Mouse (Mus musculus) v-Abl transformed pro-B cells (cell line): ENCODE data around the gene Prr29.

Experiments used
- in situ Hi-C, 2 experiments: fragments of 400-800 bp; cut with MboI; formaldehyde crosslinking; loops; one replicate each; pipeline ENCODE4 v1.15.1; 2025; ENCODE audit not compliant: unreplicated experiment in 2 of 2

Gene Prr29

DNA sequence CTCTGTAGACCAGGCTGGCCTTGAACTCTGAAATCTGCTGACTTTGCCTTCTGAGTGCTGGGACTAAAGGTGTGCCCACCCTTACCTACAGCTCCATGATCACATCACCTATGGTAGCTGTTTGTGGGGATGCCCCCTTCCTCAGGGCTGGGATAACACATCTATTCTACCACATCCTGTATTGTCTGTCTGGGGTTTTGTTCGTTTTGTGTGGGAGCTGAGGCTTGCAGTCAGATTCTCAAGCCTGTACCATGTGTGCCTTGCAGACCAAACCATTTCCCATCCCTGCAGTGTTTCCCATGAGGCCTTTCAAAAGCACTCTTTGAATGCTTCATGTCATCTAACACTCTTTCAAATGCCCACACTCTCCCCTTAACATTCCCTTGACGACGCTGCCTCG, 13.3 kb upstream of the Prr29 start:
- in situ Hi-C loops = no loop called here

DNA sequence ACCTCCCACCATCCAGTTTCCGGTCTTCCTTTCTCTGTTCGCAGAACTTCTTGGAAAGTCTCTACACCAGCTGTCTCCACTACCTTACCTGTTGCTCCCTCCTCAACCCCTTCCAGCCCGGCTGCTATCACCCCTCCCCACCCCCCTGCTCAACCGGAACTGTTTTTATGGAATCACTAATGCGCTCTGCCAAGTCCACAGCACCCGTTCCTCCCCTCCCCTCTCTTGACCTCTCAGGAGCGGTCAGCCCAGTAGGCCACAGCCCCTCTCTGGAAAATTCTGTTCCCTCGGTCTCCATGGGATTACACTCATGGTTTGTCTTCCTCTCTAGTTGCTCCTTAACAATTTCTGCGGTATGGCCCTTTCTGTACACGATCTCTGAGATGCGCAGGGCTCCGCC, 12.1 kb upstream of the Prr29 start, which contains the start of gene Scn4a:
Scn4a (minus strand) TSS at position 101 of the 400 bp plus-strand sequence.
- in situ Hi-C loops = no loop called here

DNA sequence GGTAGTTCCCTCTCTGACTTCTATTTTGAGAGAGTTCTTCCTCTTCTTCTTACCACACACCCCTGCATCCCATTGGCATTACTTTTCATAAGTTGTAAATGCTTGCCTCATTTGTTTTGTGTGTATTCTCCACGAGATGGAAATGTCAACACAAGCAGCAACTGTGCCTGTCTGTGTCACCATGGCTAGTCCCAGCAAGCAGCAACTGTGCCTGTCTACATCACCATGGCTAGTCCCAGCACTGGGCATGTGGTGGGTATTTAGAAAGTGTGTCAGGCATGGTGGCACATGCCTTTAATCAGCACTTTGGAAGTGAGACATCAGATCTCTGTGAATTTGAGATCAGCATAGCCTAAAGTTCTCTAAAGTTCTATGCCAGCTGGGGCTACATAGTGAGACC, 11.1 kb upstream of the Prr29 start:
- in situ Hi-C loops = no loop called here

DNA sequence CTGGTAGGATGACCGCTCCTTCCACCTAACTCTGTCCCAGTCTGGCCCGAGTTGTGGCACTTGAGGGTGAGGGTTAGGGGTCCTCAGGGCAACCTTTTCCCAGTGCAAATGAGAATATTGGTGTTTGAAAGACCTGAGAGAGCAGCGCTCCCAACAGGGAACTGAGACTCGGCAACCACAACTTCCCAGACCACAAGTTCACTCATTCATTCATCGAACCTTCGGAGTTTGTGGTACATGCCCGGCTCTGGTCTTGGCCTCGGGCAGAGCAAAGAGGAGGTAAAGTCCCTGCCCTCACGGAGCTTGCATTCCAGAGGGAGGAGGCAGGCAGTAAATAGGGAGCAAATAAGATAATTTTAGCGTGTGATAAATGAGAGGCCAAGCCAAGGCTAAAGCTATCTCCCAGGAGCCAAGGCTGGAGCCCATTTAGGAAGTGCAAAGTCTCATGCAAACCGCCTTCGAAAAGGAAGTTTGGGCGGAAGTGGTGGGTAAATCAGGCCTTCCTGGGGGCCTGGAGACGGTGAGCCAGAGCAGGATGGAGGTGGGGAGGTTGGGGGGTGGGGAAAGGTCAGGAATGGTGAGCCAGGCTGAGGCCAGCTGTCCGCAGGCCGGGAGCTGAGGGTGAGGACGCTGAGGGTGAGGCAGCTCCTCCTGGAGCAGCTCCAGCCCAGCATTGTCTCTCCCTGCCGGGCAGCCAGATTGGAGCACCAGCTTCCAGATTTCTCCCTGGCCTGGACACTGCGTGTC, 9.7 kb upstream of the Prr29 start:
- in situ Hi-C loops = no loop called here

DNA sequence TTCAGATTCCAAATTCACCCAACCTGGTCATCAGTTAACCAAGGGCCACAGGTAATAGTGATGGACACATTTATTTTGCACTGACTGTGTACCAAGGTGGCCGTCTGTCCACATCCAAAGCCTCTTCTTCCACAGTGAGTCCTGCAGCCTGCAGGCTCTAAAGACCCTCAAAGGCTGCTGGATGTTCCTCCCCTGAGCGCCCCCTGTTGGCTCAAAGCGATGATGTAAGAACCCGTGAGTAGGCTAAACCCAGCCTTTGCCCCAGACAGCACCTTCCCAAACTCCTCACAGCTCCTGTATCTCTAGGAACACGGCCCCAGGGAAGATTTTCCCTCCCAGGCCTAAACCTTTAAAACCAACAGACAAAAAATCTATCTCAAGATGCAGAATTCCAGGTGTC, 5.9 kb upstream of the Prr29 start:
- in situ Hi-C loops = no loop called here

DNA sequence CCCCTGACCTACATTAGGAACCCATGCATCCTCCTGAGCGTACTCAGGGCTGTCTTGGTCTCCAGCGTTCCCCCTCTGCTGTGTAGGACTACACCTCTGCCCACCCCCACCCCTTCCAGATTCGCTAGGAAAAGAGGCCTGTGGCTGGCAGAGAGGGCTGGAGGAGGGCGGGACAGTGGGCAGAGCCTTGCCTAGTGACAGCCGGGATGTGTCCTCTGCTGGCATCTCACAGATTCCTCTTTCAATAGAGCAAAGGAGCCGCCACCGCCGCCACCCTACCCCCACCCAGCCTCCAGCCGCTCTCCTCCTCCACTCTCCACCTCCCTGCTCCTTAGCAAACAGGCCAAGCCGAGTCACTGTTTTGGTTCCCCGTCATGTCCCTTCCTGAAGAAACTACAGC, 560 bp upstream of the Prr29 start:
- in situ Hi-C loops = loop anchor here in 1 of 2 experiments (5.0 kb wide), 1 partner anchor 32 kb away; no protein-coding TSS in a partner anchor

DNA sequence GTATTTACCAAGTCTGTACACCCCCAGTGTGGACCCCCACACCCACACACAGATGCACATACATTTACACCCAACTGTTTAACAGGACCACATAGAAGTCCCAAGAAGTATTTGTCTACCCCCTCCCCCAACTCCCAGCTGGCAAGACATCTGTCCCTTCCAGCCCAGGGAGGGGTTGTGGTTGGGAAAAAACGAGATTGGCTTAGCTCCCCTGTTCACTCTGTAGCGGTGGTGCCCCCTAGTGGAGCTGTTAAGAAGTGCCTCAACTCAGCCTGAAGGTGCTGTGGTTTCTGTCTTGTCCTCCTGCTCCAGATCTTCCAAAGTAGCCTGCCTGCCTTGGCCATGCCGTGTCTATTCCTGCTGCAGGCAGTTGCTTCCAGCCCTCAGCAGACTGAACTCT, 1.0 kb downstream of the Prr29 start:
- in situ Hi-C loops = loop anchor here in 1 of 2 experiments (5.0 kb wide), 1 partner anchor 34 kb away; no protein-coding TSS in a partner anchor

DNA sequence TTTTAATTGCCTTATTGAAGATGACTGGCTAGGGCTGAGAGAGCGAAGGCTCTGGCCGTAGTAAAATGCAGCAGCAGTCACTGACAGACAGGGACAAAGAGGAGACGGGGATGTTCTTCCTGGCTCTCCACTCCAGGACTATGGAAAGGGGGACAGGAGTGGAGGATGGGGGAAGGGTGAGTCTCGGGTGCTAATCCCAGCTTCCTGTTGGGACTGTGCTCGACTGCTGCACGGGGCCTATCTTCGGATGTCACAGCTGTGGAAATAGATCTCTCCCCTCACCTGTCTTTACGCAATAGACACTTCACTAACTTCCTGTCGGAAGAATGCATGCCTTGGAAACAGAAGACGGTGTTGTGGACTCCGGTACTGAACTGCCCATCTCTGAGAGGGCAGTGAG, 8.7 kb downstream of the Prr29 start:
- in situ Hi-C loops = no loop called here

DNA sequence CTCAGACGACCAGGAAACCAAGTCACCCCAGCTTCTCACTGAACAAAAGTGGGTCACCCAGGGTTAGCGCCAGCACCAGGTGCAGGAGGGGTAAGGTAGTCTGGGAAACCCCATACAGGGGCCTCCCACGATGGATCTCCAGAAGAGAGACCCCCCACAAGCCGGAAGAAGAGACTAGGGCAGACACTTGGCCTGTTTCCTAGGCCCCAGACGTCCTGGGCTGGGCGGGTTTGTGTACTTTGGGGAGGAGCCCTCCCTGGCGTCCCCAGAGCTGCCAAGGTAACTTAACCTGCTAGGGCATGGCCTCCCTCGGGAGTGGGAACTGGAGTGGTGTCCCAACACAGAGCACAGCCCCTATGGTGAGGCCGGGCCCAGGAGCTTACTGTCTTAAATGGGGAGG, 9.3 kb downstream of the Prr29 start:
- in situ Hi-C loops = no loop called here

DNA sequence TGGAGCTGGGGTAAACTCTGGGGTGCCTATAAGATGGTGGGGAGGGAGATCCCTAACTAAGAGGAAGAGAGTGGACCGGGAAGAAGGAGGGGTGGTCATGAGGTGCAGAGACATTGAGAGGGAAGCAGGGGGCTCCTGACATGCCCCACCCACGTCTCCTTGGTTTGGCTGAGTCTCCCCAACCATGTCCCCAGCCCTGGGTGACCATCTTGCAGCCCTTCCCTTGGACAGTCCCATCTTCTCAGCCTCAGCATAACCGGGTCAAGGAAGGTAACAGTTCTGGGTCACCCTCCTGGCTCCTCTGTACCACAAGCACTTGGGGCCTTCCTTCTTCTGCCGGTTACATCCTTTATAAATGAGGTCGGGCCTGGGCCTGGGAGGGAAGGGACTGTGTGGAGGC, 9.7 kb downstream of the Prr29 start:
- in situ Hi-C loops = loop anchor here in 1 of 2 experiments (25.0 kb wide), 1 partner anchor 1038 kb away; no protein-coding TSS in a partner anchor

DNA sequence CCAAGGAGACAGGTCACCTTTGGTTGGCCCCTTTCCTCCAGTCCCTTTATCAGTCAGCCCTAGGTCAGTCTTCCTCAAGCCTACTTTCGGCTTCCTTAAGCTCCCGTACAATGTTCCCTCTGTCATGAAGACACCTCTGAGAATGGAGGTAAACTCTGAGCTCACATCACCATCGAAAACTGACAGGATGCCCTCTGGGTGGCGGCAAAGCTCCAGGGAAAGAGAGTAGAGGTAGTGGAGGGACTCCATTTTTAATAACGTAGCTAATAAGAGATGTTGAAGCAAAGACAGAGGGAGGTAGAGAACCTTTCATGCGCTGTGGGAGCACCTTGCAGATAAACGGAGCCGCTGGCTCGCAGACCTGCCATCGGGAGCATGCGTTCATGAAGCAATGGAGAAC, 15.7 kb downstream of the Prr29 start:
- in situ Hi-C loops = loop anchor here in 1 of 2 experiments (25.0 kb wide), 1 partner anchor 1044 kb away; no protein-coding TSS in a partner anchor

DNA sequence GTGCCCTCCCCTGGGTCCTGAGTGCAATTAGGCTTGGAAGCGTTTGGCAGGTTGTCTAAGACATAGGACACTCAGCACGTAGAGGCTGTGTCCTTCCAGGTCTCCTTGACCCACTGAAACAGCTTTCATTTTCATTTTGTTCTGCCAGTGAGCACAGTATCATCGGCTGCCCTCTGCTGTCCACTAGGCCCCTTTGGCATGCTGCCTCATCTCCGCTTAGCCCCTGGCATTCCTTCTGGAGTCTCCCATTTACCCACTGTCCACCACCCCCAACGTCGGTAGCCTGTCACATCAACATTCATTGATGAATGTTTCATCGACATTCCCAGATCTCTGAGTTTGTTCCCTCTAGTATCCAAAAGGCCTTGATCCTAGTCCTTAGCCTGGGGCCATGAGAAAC, 16.6 kb downstream of the Prr29 start:
- in situ Hi-C loops = loop anchor here in 1 of 2 experiments (25.0 kb wide), 1 partner anchor 1045 kb away; no protein-coding TSS in a partner anchor

DNA sequence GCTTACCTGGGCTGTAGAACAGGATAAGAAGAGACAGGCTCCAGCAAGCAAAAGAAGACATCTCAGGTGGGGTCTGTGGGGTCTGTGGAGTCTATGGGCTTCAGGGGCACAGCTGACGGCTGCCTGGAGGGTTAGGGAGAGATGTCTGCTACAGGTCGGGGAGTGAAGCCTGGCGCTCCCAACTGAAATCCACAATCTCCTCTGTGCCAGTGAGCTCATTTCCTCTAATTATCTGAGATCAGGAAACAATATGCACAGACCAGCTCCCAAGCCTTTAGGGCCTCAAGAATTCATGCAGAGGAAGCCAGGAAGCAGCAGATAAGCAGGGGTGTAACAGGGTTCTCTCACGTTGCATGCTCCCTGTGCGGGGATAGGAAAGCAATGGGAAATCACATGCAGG, 17.2 kb downstream of the Prr29 start:
- in situ Hi-C loops = loop anchor here in 1 of 2 experiments (25.0 kb wide), 1 partner anchor 1045 kb away; no protein-coding TSS in a partner anchor

DNA sequence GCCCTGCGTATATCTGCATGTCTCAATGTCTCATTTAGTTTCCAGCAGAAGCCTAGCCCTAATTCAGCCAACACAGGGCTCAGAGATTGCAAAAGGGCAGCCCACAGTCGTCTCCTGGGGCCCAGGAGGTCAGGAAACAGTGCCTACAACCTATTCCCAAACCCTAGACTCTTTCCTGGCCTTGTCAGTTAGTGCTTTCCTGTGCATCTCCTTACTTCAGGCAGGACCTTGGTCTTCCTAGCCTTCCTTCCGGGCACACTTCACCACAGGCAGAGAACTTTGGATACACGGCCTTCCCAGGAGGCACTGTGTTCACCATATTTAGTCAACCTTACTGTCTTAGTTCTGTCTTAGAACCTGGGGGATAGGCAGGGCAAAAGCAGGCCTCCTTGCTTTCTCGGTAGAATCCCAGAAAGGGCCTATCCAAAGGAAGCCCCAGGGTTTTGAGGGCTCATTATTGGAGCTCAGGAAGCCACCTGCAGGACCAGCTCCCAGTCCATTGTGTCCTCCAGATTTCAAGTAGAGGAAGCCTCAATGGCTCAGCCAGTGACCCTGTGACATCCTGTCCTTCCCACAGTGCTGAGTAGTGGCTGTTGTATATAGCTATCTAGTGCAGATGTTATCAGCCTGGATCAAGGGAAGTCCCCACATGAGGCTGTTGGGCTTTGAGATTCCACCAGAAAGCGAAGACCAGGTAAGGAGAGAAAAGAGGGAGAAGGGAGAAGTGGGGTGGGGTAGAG, 17.9 kb downstream of the Prr29 start:
- in situ Hi-C loops = loop anchor here in 1 of 2 experiments (25.0 kb wide), 1 partner anchor 1046 kb away; no protein-coding TSS in a partner anchor

DNA sequence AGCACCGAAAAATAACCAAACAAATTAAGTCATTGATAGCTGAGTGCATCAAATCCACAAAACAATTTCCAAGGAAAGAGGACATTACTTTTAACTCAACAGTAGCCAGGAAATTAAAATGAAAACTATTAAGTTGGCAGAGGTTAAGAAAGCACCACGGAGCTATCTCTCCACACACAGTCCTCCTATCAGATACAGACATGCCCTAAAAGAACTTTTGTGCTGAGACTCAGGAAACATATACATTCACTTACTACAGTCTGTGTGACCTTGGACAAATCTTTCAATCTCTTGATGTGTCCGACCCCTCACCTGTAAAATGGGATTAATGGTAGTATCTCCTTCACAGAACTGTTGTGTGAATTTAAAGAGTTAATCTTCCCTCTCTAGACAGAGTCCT, 21.1 kb downstream of the Prr29 start:
- in situ Hi-C loops = loop anchor here in 1 of 2 experiments (25.0 kb wide), 1 partner anchor 1049 kb away; no protein-coding TSS in a partner anchor

DNA sequence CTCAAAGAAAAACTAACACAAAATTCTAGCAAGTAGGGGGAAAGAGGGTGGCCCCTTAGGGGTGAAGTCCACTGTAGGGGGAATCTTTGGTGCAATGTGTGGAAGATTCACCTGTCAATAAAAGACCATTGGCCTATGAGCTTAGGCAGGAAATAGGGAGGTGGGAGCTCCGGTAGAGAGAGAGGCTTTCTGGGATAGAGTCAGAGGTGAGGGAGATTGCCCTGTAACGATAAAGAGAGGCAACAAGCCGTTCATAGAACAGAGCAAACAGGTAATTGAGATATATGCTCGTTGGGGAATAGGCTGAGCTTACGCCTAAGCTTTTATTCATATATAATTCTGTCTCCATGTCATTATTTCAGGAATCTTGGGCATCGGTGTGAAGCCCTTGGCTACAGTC, 21.7 kb downstream of the Prr29 start:
- in situ Hi-C loops = loop anchor here in 1 of 2 experiments (25.0 kb wide), 1 partner anchor 1050 kb away; no protein-coding TSS in a partner anchor

DNA sequence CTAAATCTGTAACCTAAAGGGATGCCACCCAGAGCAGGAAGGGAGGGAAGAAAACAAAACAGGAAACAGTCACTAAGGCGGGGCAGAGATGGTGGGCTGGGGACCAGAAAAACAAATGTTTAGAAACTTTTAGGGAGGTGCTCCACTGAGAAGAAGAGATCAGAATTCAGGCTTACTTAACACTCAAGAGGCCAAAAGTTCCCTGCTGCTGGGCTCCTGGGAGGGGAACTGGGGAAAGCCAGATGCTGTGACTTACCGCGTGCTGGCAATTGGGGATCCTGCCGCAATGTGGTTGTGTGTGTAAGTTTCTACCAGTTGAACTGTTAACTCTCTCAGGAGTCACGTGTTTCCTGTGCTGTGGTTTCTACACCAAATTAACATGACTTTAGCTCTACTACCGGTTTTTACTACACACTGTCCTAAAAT, 22.5 kb downstream of the Prr29 start, which contains the start of gene Icam2:
Icam2 (minus strand) TSS at position 285 of the 426 bp plus-strand sequence.
- in situ Hi-C loops = loop anchor here in 1 of 2 experiments (25.0 kb wide), 1 partner anchor 1051 kb away; no protein-coding TSS in a partner anchor

DNA sequence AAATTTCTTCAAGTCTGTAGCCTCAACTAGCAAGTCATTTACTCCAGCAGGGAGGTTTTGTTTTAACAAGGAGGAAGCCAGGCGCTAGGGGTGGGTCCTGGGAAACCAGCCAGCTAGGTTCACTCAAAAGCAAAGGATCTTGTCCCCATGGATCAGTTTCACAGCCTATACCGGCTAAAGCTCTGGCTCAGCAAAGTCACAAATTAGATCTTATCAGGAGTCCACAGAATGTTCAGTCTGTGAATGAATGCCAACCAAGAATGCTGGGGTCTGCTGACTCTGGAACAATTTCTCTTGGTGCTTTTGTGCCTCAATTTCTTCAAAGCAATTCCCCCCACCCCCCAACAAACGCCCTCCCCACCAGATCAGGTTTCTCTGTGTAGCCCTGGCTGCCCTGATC, 24.3 kb downstream of the Prr29 start:
- in situ Hi-C loops = loop anchor here (5.0 to 25.0 kb wide), 7 partner anchors 62 to 1052 kb away; partner anchors contain the start of genes Ace3 (in 1 of the 2), Gm10840 (in 1 of the 2) and Limd2 (in 1 of the 2)

DNA sequence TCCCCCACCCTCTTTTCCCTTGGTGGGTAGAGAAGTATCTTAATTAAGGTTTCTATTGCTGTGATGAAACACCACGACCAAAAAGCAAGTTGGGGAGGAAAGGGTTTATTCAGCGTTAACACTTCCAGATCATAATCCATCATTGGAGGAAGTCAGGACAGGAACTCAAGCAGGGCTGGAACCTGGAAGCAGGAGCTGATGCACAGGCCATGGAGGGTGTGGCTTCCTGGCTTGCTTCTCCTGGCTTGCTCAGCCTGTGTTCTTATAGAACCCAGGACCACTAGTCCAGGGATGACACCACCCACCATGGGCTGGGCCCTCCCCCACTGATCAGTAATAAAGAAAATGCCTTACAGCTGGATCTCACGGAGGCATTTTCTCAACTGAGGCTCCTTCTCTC, 25.5 kb downstream of the Prr29 start:
- in situ Hi-C loops = loop anchor here (5.0 to 25.0 kb wide), 7 partner anchors 63 to 1053 kb away; partner anchors contain the start of genes Ace3 (in 1 of the 2), Gm10840 (in 1 of the 2) and Limd2 (in 1 of the 2)

DNA sequence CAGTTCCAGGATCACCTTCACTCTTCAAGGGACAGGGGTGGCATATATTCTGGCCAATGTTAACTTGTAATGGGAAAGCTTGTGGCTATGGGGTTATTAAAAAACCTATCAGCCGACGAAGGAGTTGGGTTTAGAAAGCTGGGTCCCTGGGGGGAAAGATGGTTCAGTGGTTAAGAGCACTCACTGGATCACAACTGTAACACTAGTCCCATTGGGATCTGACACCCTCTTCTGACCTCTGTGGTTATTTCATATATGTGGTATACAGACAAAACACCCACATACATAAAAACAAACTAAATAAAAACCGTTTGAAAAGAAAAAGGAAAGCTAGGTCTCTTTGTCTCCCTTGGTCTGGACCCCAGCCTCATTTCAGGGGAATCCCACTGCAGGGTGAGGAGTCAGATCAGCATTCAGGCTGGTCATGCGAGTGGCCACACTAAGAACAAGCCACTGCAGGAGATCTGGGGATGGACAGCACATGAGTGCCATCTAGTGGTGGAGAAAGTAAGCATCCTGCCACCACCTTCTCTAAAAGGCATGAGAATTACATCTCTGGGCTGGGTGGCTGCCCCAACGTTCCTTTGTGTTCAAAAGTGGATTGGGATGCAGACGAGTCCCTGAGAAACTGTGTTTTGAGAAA, 26.4 kb downstream of the Prr29 start:
- in situ Hi-C loops = loop anchor here (5.0 to 25.0 kb wide), 7 partner anchors 64 to 1054 kb away; partner anchors contain the start of genes Ace3 (in 1 of the 2), Gm10840 (in 1 of the 2) and Limd2 (in 1 of the 2)
